Mouse (Mus musculus) intestine, embryonic 14.5 days (tissue): Measurements from ENCODE around the gene Samd4b. TPM values are rescaled to one million over a fixed set of nuclear protein-coding genes. Genes with fewer than 3 reads are reported as not detected.

ENCODE experiments used
- ATAC-seq: fragments of 200-750 bp; cut with Nextera tagmentation; replicated peaks from 2 replicates; pipeline ENCODE4 v1.8.0; 2017; ENCODE audit warnings: low read depth, moderate number of reproducible peaks, moderate TSS enrichment, moderate library complexity; ENCODE audit not compliant: low FRiP score, low TSS enrichment
- DNase-seq: peaks from one replicate; pipeline ENCODE4 v3.0.0-alpha.2; 2018; ENCODE audit warnings: low spot score
- H3K27ac ChIP-seq: fragments of 300-500 bp; sonication (generic); 2 replicates; pipeline ENCODE4 v1.5.1; 2014; ENCODE audit warnings: low read depth, mild to moderate bottlenecking, control low read depth
- H3K27me3 ChIP-seq: fragments of 300-500 bp; sonication (generic); replicated peaks from 2 replicates; pipeline ENCODE4 v1.6.1; 2014; ENCODE audit warnings: low read length, control low read depth; ENCODE audit not compliant: control insufficient read depth, insufficient read depth
- H3K36me3 ChIP-seq: fragments of 300-500 bp; sonication (generic); 2 replicates; pipeline ENCODE4 v1.6.1; 2014; ENCODE audit warnings: low read length, control low read depth; ENCODE audit not compliant: control insufficient read depth, insufficient read depth
- H3K4me1 ChIP-seq: fragments of 300-500 bp; sonication (generic); replicated peaks from 2 replicates; pipeline ENCODE4 v1.6.1; 2014; ENCODE audit warnings: low read length, control low read depth, mixed read lengths; ENCODE audit not compliant: control insufficient read depth, insufficient read depth
- H3K4me2 ChIP-seq: fragments of 300-500 bp; sonication (generic); 2 replicates; pipeline ENCODE4 v1.6.1; 2014; ENCODE audit warnings: low read length
- H3K4me3 ChIP-seq: fragments of 300-500 bp; sonication (generic); 2 replicates; pipeline ENCODE4 v1.5.1; 2014; ENCODE audit warnings: low read depth, low read length, control low read depth, mixed read lengths
- H3K9ac ChIP-seq: fragments of 300-500 bp; sonication (generic); 2 replicates; pipeline ENCODE4 v1.6.1; 2014; ENCODE audit warnings: mild to moderate bottlenecking, low read length
- H3K9me3 ChIP-seq: fragments of 300-500 bp; sonication (generic); 2 replicates; pipeline ENCODE4 v1.6.1; 2016; ENCODE audit warnings: low read length, control low read depth; ENCODE audit not compliant: control insufficient read depth
- WGBS: fragments of 180-500 bp; shearing (Covaris S2); extraction: QIAGEN DNeasy Blood & Tissue Kit; methylation state at CpG from one replicate; pipeline ENCODE4 v1.1.7; 2014; 5-methylcytosine and 5-hydroxymethylcytosine counted together
- polyA plus RNA-seq: library from polyadenylated mRNA; unstranded; fragments of >200 nt; fragmentation: Nextera tagmentation; extraction: Ambion mirVana; gene quantifications from 2 replicates; pipeline ENCODE4 v1.2.1, GENCODE M21; 2014

The Samd4b gene
- polyA plus RNA-seq, 1 experiment from 2014 or later: 27.7 TPM

GRCm38 (mm10) chr7:28373131-28373581 is 224.8 kb downstream of the Samd4b start:
- no peaks in the 10 kb centered on the region for H3K27me3 ChIP-seq
- H3K9me3 ChIP-seq: no peaks in the 10 kb centered on the region
- peak overlapping the region; percentile 50 for H3K9ac ChIP-seq
- peak overlapping the region; percentile 49 for H3K4me2 ChIP-seq
- peaks cover 44% of the 10 kb centered on the region for H3K4me1 ChIP-seq
- H3K4me3 ChIP-seq: peak overlapping the region; percentile 80
- H3K36me3 ChIP-seq: peaks cover 32% of the 10 kb centered on the region
- ATAC-seq (peak; percentile 9), DNase-seq (peak; percentile 90)
- WGBS: 1% methylated on average over 9 of the region's 9 CpGs
- peak overlapping the region; percentile 92 for H3K27ac ChIP-seq

- peak; percentile 88 for ATAC-seq
- Histone ChIP-seq H3K27me3 (no peaks in the 10 kb centered on the region), H3K9ac (peak within 1 kb of the TSS; percentile 88), H3K4me2 (peak within 1 kb of the TSS; percentile 87), H3K4me3 (peak within 1 kb of the TSS; percentile 80), H3K27ac (peak within 1 kb of the TSS; percentile 100), H3K4me1 (peaks cover 37% of the 10 kb centered on the region), H3K9me3 (no peaks in the 10 kb centered on the region), H3K36me3 (peaks cover 33% of the 10 kb centered on the region)
- peak; percentile 100 for DNase-seq
- WGBS: under 1% methylated on average over 58 of the region's 66 CpGs
Observed at GRCm38 (mm10) chr7:28372251-28373108, 225.5 kb downstream of the Samd4b start, which contains the start of gene Plekhg2. Plekhg2 (minus strand) TSS chr7:28372599.

DNA sequence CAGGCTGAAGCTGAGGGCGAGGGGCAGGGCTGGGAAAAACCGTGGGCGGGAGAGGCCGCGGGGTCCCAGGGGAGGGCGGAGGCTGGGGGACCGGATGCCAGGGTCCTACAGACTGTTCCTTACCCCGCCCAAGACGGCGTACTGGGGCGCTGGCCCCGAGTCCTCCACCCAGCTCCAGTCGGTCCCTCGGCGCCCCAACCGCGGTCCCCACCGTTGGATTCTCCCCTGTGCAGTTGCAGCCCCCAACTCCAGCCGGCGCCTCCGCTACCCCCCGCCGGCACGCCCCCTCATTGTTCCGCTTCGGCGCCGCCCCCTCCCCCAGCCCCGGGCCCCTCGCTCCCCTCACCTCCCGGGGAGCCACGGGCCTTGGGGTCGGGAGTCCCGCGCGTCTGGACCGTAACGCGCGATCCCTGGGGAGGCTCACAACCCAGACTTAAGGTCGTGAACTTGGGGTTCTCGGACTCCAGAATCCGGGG is 226.4 kb downstream of the Samd4b start:
- DNase-seq (peak; percentile 76), ATAC-seq (no peak; the same call in 1 of the 2 replicates)
- WGBS: under 1% methylated on average over 38 of the region's 43 CpGs

DNA sequence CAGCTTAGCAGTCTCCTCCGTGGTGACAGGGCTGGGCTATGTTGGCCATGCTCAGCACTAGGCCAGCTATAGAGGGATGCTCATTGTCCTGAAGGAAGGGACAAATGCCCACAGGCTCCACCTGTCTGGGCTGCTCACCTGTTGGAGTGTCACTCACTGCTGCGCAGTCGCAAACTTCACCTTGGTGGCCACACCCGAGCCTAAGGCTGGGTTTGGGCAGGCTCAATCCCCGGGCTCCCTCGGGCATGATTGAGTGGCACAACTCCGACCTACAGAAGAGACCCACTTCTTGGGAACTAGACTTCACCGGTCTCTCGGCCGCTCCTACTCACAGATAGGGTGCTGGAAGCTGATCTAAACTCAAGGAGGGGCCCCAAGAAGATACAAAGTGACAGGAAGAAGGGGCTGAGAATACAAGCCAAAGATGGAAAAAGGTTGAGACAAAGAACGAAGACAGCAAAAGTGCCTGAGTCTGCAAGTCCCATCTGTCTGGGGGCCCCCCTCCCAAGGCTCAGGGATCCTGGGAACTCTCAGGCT is 226.9 kb downstream of the Samd4b start:
- peak overlapping the region; percentile 80 for H3K4me3 ChIP-seq
- no peaks in the 10 kb centered on the region for H3K27me3 ChIP-seq
- peak overlapping the region; percentile 88 for H3K9ac ChIP-seq
- H3K36me3 ChIP-seq: peaks cover 43% of the 10 kb centered on the region
- DNase-seq (no peak), ATAC-seq (no peak)
- peak overlapping the region; percentile 87 for H3K4me2 ChIP-seq
- WGBS: 6% methylated on average over 11 of the region's 11 CpGs
- H3K9me3 ChIP-seq: no peaks in the 10 kb centered on the region
- peaks cover 23% of the 10 kb centered on the region for H3K4me1 ChIP-seq
- peak overlapping the region; percentile 92 for H3K27ac ChIP-seq

More for the DNA sequence above, 226.4 kb downstream of the Samd4b start:
- Histone ChIP-seq H3K27ac (peak overlapping the region; percentile 92), H3K27me3 (no peaks in the 10 kb centered on the region), H3K4me1 (peaks cover 28% of the 10 kb centered on the region), H3K4me3 (peak overlapping the region; percentile 80), H3K9me3 (no peaks in the 10 kb centered on the region), H3K4me2 (peak overlapping the region; percentile 87), H3K36me3 (peaks cover 38% of the 10 kb centered on the region), H3K9ac (peak overlapping the region; percentile 88)

DNA sequence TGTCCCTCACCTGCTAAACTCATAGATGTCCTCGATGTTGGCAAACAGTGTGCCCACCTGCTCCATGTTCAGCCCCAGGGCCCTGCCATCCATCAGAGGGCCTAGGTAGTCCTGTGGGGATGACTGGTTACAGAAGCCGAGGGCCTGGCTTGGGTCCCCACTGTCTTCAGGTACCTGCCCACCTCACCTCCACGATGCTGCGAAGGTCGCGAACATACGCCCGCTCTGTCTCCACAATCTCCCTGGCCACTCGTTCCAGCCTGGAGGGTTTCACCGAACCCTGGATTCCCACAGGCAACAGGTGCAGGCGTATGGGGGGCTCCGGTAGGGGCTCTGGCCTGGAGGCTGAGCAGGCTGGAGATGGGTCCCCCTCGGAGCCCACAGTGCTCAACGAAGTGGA is 227.9 kb downstream of the Samd4b start:
- Histone ChIP-seq H3K4me1 (peaks cover 20% of the 10 kb centered on the region), H3K4me3 (peak overlapping the region; percentile 80), H3K27me3 (no peaks in the 10 kb centered on the region), H3K36me3 (peaks cover 53% of the 10 kb centered on the region), H3K27ac (no peak overlapping the region), H3K9ac (peak overlapping the region; percentile 88; the same call in 1 of the 2 replicates), H3K9me3 (no peaks in the 10 kb centered on the region), H3K4me2 (peak overlapping the region; percentile 87)
- no peak for ATAC-seq
- DNase-seq: no peak
- WGBS: 88% methylated on average over 14 of the region's 14 CpGs

- DNase-seq (no peak), ATAC-seq (no peak)
- 89% methylated on average over 16 of the region's 16 CpGs for WGBS
- H3K27ac ChIP-seq: no peak overlapping the region
- no peak overlapping the region for H3K4me3 ChIP-seq
- H3K4me2 ChIP-seq: no peak overlapping the region
- H3K36me3 ChIP-seq: peaks cover 69% of the 10 kb centered on the region
- H3K9ac ChIP-seq: no peak overlapping the region
- H3K4me1 ChIP-seq: peaks cover 17% of the 10 kb centered on the region
- no peaks in the 10 kb centered on the region for H3K27me3 ChIP-seq
- no peaks in the 10 kb centered on the region for H3K9me3 ChIP-seq
Observed at GRCm38 (mm10) chr7:28368276-28368920, 229.5 kb downstream of the Samd4b start.

DNA sequence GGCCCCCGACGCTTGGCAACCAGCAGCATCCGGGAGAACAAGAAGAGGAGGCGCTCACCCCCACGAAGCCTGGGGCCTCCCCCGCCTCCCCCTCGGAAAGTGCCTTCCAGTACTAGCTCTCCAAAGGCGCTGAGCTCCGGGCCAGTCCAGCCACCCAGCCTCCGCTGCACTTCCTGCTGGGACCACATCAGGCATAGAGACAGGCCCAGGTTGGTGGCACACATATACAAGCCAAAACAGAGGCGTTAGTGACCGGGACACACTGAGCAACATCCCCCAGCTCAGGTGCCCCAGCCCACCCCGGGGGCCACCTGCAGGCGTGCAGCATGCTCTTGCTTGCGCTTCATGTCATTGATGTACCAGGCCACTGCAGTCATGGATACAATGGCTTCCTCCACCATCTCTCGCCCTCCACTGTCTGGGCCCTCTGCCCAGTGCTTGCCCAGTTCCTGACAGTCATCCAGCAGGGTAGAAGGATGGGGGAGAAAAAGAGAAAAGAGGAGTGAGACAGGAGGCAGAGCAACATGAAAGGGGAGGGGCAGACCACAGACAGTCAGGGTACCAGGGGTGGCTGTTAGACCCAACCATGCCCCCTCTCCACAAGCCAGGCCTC is 230.2 kb downstream of the Samd4b start:
- Histone ChIP-seq H3K27me3 (no peaks in the 10 kb centered on the region), H3K4me1 (peaks cover 17% of the 10 kb centered on the region), H3K9me3 (no peaks in the 10 kb centered on the region), H3K36me3 (peaks cover 76% of the 10 kb centered on the region), H3K27ac (no peak overlapping the region), H3K9ac (no peak overlapping the region), H3K4me3 (no peak overlapping the region), H3K4me2 (no peak overlapping the region)
- ATAC-seq (no peak), DNase-seq (no peak)
- 94% methylated on average over 16 of the region's 16 CpGs for WGBS

DNA sequence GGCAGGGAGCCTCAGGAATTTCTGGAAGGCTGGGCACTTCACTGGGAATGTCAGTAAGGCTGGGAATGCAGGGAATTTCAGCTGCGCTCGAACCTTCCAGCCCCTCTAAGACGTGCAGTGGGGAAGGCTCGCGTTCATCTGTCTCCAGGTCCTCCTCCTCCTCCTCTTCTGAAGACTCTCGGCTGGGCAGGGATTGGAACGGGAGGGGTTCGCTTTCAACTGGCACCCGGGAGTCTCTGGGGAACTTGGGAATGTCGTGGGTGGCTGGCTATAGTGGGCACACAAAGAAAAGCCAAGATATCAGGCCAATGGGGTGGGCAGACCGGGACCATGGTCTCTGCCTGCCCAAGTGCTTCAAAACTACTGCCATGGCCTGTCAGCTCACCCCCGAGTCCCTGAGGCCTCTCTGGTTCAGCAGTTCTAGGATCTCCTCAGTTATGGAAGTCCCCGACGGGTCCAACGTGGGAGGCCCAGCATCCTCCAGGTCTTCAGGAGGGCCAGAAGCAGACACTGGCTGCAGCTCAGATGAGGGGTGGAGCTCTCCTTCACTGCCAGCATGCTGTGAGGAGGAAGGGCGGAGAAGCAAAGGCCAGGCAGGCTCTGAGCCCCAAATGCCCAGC is 235.4 kb downstream of the Samd4b start:
- Histone ChIP-seq H3K4me1 (peaks cover 12% of the 10 kb centered on the region), H3K4me2 (no peak overlapping the region), H3K27me3 (no peaks in the 10 kb centered on the region), H3K9me3 (no peaks in the 10 kb centered on the region), H3K36me3 (peaks cover 90% of the 10 kb centered on the region), H3K27ac (no peak overlapping the region), H3K4me3 (no peak overlapping the region), H3K9ac (no peak overlapping the region)
- 82% methylated on average over 16 of the region's 16 CpGs for WGBS
- DNase-seq: no peak
- ATAC-seq: no peak
